In the genomic region with DNA sequence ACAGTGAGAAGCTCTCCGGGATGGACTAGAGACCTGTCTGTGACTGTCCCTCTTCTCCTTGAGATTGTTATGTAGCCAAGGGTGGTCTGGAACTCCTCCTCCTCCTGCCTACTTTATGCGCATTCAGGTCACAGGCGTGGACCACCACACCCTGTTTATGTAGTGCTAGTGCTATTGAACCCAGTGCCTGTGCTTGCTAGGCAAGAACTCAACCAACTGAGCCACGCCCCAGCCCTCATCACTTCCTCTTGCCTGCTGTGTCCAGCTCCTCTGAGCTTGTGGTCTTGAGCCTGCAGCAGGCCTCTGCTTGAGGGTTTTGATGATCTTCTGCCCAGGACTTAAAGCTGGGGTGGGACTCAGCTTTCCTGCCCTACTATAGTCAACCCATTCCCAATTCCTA, we compare ENCODE assay signal across 15 mouse cellular contexts.
"Had no signal": no experiment of that assay in that cellular context is flagged by ENCODE, and none has a peak within 500 bp of the region (broad histone marks: within the 10 kb centered on the region; RNA-seq: fewer than 3 reads in every experiment).

No protein-coding gene starts in this region.

- ATAC-seq: intestine, embryonic 16.5 days; lung, postnatal 0 days; midbrain, embryonic 16.5 days had no signal

- H3K27me3 ChIP-seq: kidney, embryonic 15.5 days; liver, embryonic 15.5 days had no signal

- H3K9me3 ChIP-seq: kidney, embryonic 15.5 days; limb, embryonic 10.5 days; liver, embryonic 15.5 days; midbrain, embryonic 10.5 days had no signal

- DNase-seq: kidney, adult 2 months; kidney, postnatal 14 days; layer of hippocampus, adult 9-11 months; lung, adult 2 months; right cerebral cortex, adult 18-20 months; right cerebral cortex, postnatal 25 days; thymus, postnatal 4 days had no signal

- H3K4me1 ChIP-seq: kidney, embryonic 15.5 days; limb, embryonic 10.5 days; midbrain, embryonic 10.5 days had no signal

- H3K9ac ChIP-seq: kidney, embryonic 15.5 days; liver, embryonic 15.5 days had no signal

- H3K27ac ChIP-seq: kidney, embryonic 15.5 days; limb, embryonic 10.5 days; liver, embryonic 15.5 days; midbrain, embryonic 10.5 days had no signal

- H3K4me3 ChIP-seq: kidney, embryonic 15.5 days; limb, embryonic 10.5 days; liver, embryonic 15.5 days; midbrain, embryonic 10.5 days had no signal

- H3K4me2 ChIP-seq: kidney, embryonic 15.5 days; liver, embryonic 11.5 days; liver, embryonic 15.5 days had no signal
